Mouse (Mus musculus) bone marrow macrophage, adult 2 months (primary cell): ENCODE results near the gene Lmln. TPM values are rescaled to one million over a fixed set of nuclear protein-coding genes. Genes with fewer than 3 reads are reported as not detected.

Experiments
- H3K27ac ChIP-seq: 2 replicates; pipeline ENCODE4 v1.5.1; 2012; ENCODE audit warnings: low read depth, low read length; ENCODE audit not compliant: insufficient read depth
- H3K4me1 ChIP-seq: 2 replicates; pipeline ENCODE4 v1.6.1; 2012; ENCODE audit warnings: low read length; ENCODE audit not compliant: control insufficient read depth, insufficient read depth
- H3K4me3 ChIP-seq: 2 replicates; pipeline ENCODE4 v1.5.1; 2012; ENCODE audit warnings: mild to moderate bottlenecking, low read length, moderate library complexity; ENCODE audit not compliant: insufficient read depth
- CTCF ChIP-seq: IDR thresholded peaks from 2 replicates; pipeline ENCODE4 v1.5.1; 2012; ENCODE audit warnings: low read depth, mild to moderate bottlenecking, low read length, moderate library complexity
- POLR2A ChIP-seq: IDR thresholded peaks from 2 replicates; pipeline ENCODE4 v1.6.1; 2012; ENCODE audit warnings: mild to moderate bottlenecking, low read depth, low read length, borderline replicate concordance
- polyA plus RNA-seq: library from polyadenylated mRNA; stranded (reverse); fragments of >200 nt; gene quantifications from 2 replicates; pipeline ENCODE4 v1.2.4, GENCODE M21; 2012; ENCODE audit not compliant: missing spikeins, insufficient read depth, insufficient read length

Lmln gene
- polyA plus RNA-seq, 1 experiment, result 4.4 TPM

DNA sequence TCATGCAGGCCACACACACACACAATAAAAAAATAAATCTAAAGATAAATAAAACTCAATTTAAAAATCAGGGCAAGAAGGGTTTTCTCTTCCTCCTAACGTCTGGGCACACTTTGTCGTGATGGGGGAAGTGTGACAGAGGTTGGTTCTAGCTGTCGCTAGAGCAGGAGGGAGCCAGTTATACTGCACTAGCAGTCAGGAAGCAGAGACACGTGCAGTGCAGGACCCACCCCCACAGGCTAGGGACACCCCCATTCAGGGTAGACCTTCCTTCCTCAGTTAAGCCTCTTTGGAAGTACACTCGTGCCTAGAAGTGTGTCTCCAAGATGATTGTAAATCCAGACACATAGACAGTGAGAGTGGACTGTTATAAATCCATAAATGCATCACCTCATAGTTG is 12.6 kb downstream of the Lmln start:
- H3K4me1 ChIP-seq, result peaks cover 45% of the 10 kb centered on the region
- no peak overlapping the region for H3K27ac ChIP-seq
- TF ChIP-seq POLR2A (no peak), CTCF (no peak)
- H3K4me3 ChIP-seq, result no peak overlapping the region

DNA sequence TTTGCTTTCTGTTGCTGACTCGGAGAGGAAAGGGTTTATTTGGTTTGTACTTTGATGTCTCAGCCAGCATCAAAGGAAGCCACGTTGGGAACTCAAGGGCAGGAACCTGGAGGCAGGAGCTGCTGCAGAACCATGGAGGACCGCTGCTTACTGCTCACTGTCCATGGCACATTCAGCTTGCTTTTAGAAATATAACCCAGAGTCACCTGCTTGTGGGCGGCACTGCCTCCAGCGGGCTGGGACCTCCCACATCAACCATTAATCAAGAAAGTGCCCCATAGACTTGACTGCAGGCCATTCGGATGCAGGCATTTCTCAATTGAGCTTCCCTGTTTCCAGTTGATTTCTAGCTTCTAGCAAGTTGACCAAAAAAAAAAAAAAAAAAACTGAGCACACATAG is 13.8 kb downstream of the Lmln start:
- TF ChIP-seq CTCF, result no peak
- TF ChIP-seq POLR2A, result no peak
- no peak overlapping the region for H3K4me3 ChIP-seq
- peaks cover 45% of the 10 kb centered on the region for H3K4me1 ChIP-seq
- H3K27ac ChIP-seq, result no peak overlapping the region

DNA sequence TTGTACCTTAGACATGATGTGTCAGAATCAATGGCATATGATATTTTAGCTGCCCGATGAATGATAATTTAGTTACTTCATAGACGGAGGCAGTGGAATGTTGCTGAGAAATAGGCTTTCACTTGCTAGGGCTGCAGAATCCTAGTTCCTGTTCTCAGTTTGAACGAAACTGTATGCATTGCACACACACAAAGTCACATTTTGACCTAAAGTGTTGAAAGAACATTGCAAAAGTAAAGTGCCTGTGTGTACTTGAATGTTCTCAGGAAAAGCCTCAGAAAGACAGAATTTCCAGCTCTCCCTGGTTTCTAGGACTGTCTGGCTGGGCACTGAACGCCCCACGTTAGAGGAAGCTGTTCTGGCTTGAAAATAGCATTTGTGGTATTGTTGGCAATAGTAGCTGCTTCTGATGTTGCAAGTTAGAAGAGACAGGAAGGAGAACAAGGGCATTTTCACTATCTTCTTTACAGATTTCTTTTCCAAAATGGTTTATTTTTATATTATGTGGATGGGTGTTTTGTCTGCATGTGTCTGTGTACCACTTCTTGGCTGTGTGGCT is 14.8 kb downstream of the Lmln start:
- peak overlapping the region; percentile 95 for H3K27ac ChIP-seq
- TF ChIP-seq POLR2A, result no peak
- no peak for TF ChIP-seq CTCF

DNA sequence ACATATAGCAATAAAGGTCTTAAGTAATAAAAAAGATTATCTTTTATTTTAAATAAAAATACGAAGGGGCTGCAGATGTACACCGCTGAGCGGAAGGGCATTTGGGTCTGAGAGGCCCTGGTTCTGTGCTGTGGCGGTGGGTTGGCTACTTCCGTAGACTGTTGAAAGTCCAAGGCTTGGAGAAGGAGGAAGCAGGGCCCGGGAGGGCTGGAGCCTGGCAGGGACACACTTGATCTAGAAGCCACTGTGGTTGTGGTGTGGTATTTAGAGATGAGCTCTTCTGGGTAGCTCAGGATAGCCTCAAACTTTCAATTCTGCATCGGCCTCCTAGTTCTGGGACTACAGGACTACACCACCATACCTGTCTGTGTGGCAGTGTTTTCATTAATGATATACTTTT is 17.7 kb downstream of the Lmln start:
- H3K4me1 ChIP-seq, result peaks cover 42% of the 10 kb centered on the region
- no peak for TF ChIP-seq POLR2A
- no peak for TF ChIP-seq CTCF
- H3K4me3 ChIP-seq, result no peak overlapping the region
- H3K27ac ChIP-seq, result no peak overlapping the region

More for the DNA sequence above, 14.8 kb downstream of the Lmln start:
- Histone ChIP-seq H3K4me3 (peak overlapping the region; percentile 24; the same call in 1 of the 2 replicates), H3K4me1 (peaks cover 45% of the 10 kb centered on the region)

DNA sequence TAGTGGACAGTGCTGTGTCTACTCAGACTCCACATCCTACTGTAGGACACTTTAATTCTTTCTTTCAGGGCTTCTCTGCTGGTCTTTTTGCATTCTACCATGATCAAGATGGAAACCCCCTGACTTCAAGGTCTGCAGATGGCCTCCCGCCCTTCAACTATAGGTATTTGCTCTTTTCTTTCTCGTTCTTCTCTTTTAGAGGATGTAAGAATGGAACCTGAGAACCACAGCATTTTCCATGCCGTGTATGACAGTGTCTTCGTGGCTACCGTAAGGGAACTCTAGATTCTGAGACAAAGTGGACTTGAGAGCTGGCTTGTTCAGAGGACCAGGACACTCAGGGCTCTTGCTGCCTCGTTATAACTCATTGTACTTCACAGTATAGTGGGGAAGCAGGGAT is 20.6 kb downstream of the Lmln start:
- Histone ChIP-seq H3K27ac (no peak overlapping the region), H3K4me1 (peaks cover 21% of the 10 kb centered on the region), H3K4me3 (no peak overlapping the region)
- TF ChIP-seq CTCF, result no peak
- no peak for TF ChIP-seq POLR2A

DNA sequence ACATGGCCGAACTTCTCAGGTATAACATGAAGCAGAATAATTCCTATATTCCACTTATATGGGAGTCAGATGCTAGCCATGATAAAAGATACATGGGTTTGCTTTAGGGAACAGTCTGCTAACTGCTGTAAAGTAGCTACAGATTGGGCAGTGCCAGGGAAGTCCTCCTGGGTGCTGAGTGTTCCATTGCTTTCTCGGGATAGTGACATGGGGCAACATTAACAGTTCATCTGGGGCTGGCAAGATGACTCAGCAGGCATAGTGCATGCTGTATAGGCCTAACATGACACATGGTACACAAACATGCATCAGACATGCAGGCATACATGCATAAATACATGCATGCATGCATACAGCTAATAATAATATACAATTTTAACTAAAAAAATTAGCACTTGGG is 21.7 kb downstream of the Lmln start:
- TF ChIP-seq POLR2A (no peak), CTCF (no peak)
- Histone ChIP-seq H3K4me1 (peaks cover 11% of the 10 kb centered on the region), H3K27ac (no peak overlapping the region), H3K4me3 (no peak overlapping the region)

DNA sequence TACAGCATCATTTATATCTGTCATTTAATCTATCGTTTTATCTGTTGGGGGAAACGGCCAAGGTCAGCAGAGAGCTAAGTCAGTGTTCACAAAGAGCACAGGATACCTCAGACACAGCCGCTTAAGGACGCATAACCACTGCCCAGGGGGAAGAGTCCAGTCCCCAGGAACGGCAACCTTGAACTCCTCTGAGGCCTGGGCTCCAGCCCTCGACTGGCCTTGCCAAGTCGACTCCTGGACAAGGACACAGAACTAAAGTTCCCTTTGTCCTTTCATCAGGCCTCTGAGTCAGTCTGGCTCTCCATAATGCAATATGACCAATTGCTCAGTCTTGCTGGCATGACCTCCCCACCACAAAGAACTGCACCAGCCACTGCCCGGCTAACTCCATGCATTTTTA is 23.3 kb downstream of the Lmln start:
- TF ChIP-seq CTCF (no peak), POLR2A (no peak)
- H3K27ac ChIP-seq, result no peak overlapping the region
- no peak overlapping the region for H3K4me3 ChIP-seq
- peaks cover 9% of the 10 kb centered on the region for H3K4me1 ChIP-seq

DNA sequence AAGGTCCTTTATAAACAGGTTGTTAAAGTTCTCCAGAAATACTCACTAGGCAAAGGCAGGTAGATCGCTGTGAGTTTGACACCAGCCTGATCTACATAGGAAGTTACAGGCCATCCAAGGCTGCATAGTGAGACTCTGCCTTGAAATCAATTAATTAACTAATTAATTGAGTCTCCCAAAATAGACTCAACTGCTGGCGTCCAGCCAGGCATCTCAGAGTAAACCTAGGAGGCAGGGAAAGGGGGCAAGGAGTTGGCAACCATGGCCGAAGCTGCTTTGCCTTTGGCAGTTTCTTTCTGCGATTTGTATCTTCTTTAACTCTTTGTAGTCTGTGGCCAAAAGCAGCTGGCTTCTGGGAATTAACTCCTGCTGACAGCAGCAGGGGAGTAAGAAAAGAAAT is 51.4 kb downstream of the Lmln start:
- no peak for TF ChIP-seq CTCF
- no peak for TF ChIP-seq POLR2A
- Histone ChIP-seq H3K4me3 (no peak overlapping the region), H3K27ac (no peak overlapping the region), H3K4me1 (peaks cover 8% of the 10 kb centered on the region)

DNA sequence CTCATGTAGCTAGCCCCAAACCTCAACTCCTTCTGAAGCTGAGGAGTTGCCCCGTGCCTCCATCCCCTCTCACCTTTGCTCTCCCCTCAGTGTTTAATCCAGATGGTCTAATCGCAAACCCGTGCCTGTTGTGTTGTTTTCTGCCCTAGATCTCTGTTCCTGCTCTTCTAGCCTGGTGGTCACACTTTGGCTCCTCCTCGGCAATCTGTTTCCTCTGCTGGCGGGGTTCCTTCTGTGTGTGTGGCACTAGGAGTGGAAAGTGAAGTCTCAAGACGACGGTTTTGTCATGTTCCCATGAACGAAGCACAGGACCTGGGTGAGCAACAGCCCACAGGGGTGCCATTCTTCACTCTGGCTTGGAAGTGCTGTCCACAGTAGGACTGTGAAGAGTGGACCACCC is 61.1 kb downstream of the Lmln start:
- Histone ChIP-seq H3K27ac (no peak overlapping the region), H3K4me3 (no peak overlapping the region), H3K4me1 (no peaks in the 10 kb centered on the region)
- TF ChIP-seq CTCF (no peak), POLR2A (no peak)

DNA sequence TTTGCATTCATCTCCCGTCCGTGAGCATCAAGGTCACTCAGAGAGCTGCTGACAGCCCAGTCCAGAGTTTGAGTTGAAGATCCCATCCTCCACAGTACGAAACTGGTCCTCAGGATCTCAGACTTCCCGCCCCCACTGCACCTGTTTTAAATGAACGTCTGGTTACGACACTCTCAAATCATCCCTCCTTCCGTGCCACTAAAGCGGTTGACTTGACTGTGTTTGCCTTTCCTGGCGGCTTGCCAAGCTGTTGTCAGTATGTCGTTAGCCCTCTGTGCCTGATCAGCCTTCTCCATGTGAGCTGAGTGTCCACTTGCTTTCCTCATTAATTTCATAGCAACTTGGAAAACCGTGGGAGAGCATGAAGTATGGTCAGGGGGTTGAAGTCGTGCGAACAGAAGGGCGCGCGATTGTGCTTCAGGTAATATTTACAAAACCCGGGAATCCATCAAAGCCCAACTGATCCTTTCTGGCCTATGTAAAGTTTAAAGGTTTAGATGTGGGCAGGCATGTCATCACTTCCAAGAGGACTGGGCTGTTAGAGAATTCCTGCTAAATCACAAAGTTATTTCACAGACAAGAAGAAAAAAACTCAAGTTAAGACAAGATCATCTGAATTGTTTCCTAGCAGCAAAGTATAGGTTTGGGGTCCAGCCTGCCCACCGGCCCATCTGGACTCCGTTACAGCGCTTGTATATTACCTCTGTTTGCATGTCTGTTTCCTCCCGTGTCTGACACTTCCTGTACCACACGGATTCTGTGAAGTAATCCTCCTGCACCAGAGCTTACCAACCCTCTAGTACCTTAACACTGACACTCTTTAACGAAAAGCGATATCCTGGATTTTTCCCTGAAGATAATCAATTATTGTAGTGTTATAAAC is 61.9 kb downstream of the Lmln start:
- Histone ChIP-seq H3K27ac (no peak overlapping the region), H3K4me1 (no peaks in the 10 kb centered on the region), H3K4me3 (no peak overlapping the region)
- TF ChIP-seq CTCF, result no peak
- no peak for TF ChIP-seq POLR2A
